In the genomic region with DNA sequence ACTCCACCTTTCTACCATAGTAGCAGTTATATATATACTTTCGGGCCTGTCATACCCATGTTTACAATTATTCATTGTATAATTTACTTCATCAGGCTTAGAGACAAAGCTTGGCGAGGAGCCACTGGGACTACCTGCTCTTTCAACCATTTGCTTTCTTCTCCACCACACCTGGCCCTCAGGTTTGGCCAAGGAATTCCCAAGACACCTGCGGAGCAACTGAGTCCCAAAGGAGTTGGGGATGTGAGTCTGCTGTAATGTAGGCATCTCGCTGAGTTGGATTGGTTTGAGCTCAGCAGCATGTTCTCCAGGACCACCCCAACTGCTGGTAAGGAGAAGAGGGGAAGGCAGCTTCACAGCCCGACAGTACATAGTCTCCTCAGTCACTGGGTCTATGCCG, we compare ENCODE assay signal across 8 mouse cellular contexts. TPM values are rescaled to one million over a fixed set of nuclear protein-coding genes. Genes with fewer than 3 reads are reported as not detected.
DNase-seq lines count a peak whose midpoint lies in the region; ATAC-seq and TF ChIP-seq lines count a peak whose summit lies in the region.

A gene (plus strand): TSS at position 239 of the 400 bp plus-strand sequence.

- TF ChIP-seq RAD21 in MEL (IDR thresholded peaks at IDR 0.05; ENCODE audit: low read depth, low read length): no peak

- H3K9ac ChIP-seq in MEL (ENCODE audit: control insufficient read depth, low read depth, low read length, poor library complexity, severe bottlenecking): peak within 1 kb of the TSS; percentile 46; the same call in 1 of the 2 replicates
- 0 out of 2 replicates have a peak within 1 kb of the TSS, but pooled peaks have one; percentile 96 for H3K9ac ChIP-seq in hindbrain, embryonic 14.5 days
- H3K9ac ChIP-seq in liver, embryonic 16.5 days (ENCODE audit: low read depth, low read length): peak within 1 kb of the TSS; percentile 86; the same call in 1 of the 2 replicates

- peak within 1 kb of the TSS; percentile 67 to 97 for H3K4me3 ChIP-seq in MEL (ENCODE audit: control insufficient read depth in 1 of 2, insufficient read depth in 1 of 2, low read depth in 2 of 2, low read length in 2 of 2)
- H3K4me3 ChIP-seq in hindbrain, embryonic 14.5 days (replicated peaks; ENCODE audit: low read length): peak within 1 kb of the TSS; percentile 100
- peak within 1 kb of the TSS; percentile 88 for H3K4me3 ChIP-seq in liver, embryonic 16.5 days (ENCODE audit: low read depth, low read length)

- TF ChIP-seq EP300 in MEL (IDR thresholded peaks at IDR 0.05; ENCODE audit: low read depth in 1 of 2, low read length in 2 of 2): no peak

- no peaks in the 10 kb centered on the region for H3K9me3 ChIP-seq in MEL (replicated peaks; ENCODE audit: insufficient read depth, low read length)
- H3K9me3 ChIP-seq in hindbrain, embryonic 14.5 days (ENCODE audit: control insufficient read depth, low read length): no peaks in the 10 kb centered on the region
- no peaks in the 10 kb centered on the region for H3K9me3 ChIP-seq in liver, embryonic 16.5 days (replicated peaks; ENCODE audit: control insufficient read depth, low read length)

- peak within 1 kb of the TSS; percentile 81 for H3K4me2 ChIP-seq in hindbrain, embryonic 14.5 days (replicated peaks)
- H3K4me2 ChIP-seq in liver, embryonic 16.5 days (ENCODE audit: low read depth, low read length): peak within 1 kb of the TSS; percentile 73

- no peaks in the 10 kb centered on the region for H3K27me3 ChIP-seq in MEL (ENCODE audit: control insufficient read depth in 1 of 2, insufficient read depth in 2 of 2, low read length in 2 of 2)
- no peaks in the 10 kb centered on the region for H3K27me3 ChIP-seq in hindbrain, embryonic 14.5 days (ENCODE audit: control insufficient read depth, insufficient read depth, low read length)
- no peaks in the 10 kb centered on the region for H3K27me3 ChIP-seq in liver, embryonic 16.5 days (ENCODE audit: control insufficient read depth, insufficient read depth, low read depth, low read length)

- no peak for TF ChIP-seq CTCF in MEL (IDR thresholded peaks at IDR 0.05 in 2 of 3, conservative IDR thresholded peaks at IDR 0.05 in 1 of 3; ENCODE audit: control insufficient read depth in 1 of 3, insufficient read depth in 1 of 3, low read depth in 2 of 3, low read length in 3 of 3, poor library complexity in 1 of 3, severe bottlenecking in 1 of 3)

- peaks cover 2 to 8% of the 10 kb centered on the region in 2 experiments; a peak in 3 of 4 replicates for H3K4me1 ChIP-seq in MEL (ENCODE audit: control insufficient read depth in 1 of 2, insufficient read depth in 2 of 2, low read length in 2 of 2)
- H3K4me1 ChIP-seq in hindbrain, embryonic 14.5 days (replicated peaks; ENCODE audit: control insufficient read depth, insufficient read depth, low read length): peaks cover 17% of the 10 kb centered on the region
- peaks cover 15% of the 10 kb centered on the region for H3K4me1 ChIP-seq in liver, embryonic 16.5 days (ENCODE audit: control insufficient read depth, low read depth, low read length)

- 91% methylated on average over 6 of the region's 6 CpGs for WGBS in hindbrain, embryonic 14.5 days
- WGBS in liver, embryonic 16.5 days (ENCODE audit: insufficient replicate concordance): 73% methylated on average over 6 of the region's 6 CpGs

- TF ChIP-seq POLR2A in MEL (IDR thresholded peaks at IDR 0.05; ENCODE audit: control insufficient read depth in 1 of 2, insufficient read depth in 1 of 2, low read depth in 1 of 2, low read length in 2 of 2, poor library complexity in 1 of 2): no peak

- peak; percentile 48 for DNase-seq in cerebellum, adult 9-10 months
- no peak for DNase-seq in cerebellum, postnatal 14 days
- DNase-seq in MEL (ENCODE audit: low read depth, low spot score): no peak
- DNase-seq in gastrocnemius, adult 18-20 months (ENCODE audit: low spot score): no peak
- DNase-seq in hindbrain, embryonic 14.5 days (ENCODE audit: low spot score): no peak
- no peak for DNase-seq in spleen, postnatal 10 days (ENCODE audit: low spot score in 2 of 2)
- DNase-seq in lung, postnatal 25 days (ENCODE audit: low spot score): no peak

- H3K36me3 ChIP-seq in MEL (ENCODE audit: control insufficient read depth in 1 of 2, insufficient read depth in 2 of 2, low read length in 2 of 2): peaks cover 0 to 14% of the 10 kb centered on the region in 2 experiments; a peak in 2 of 4 replicates
- H3K36me3 ChIP-seq in hindbrain, embryonic 14.5 days (replicated peaks; ENCODE audit: control insufficient read depth, insufficient read depth): peaks cover 7% of the 10 kb centered on the region; the same call in 1 of the 2 replicates
- no peaks in the 10 kb centered on the region for H3K36me3 ChIP-seq in liver, embryonic 16.5 days (ENCODE audit: control insufficient read depth, insufficient read depth)

- ATAC-seq in hindbrain, embryonic 14.5 days (ENCODE audit: low FRiP score): no peak
- no peak for ATAC-seq in liver, embryonic 16.5 days (ENCODE audit: low read depth)

- H3K27ac ChIP-seq in MEL (ENCODE audit: control insufficient read depth, low read depth, low read length): no peak within 1 kb of the TSS
- H3K27ac ChIP-seq in hindbrain, embryonic 14.5 days: no peak within 1 kb of the TSS
- H3K27ac ChIP-seq in liver, embryonic 16.5 days (ENCODE audit: low read length): no peak within 1 kb of the TSS

- H3K79me2 ChIP-seq in MEL (ENCODE audit: control insufficient read depth, insufficient read depth, low read length, poor library complexity): peaks cover 31% of the 10 kb centered on the region

TF ChIP-seq in MEL, 35 proteins besides CTCF, POLR2A, EP300 and RAD21:
- TF ChIP-seq RCOR1 (IDR thresholded peaks at IDR 0.05; ENCODE audit: low read depth, low read length): no peak
- no peak for TF ChIP-seq JUND (IDR thresholded peaks at IDR 0.05; ENCODE audit: low read depth, low read length)
- TF ChIP-seq SMC3 (IDR thresholded peaks at IDR 0.05; ENCODE audit: low read depth, low read length): no peak
- no peak for TF ChIP-seq SIN3A (IDR thresholded peaks at IDR 0.05; ENCODE audit: low read length)
- no peak for TF ChIP-seq MAZ (IDR thresholded peaks at IDR 0.05; ENCODE audit: low read depth, low read length)
- TF ChIP-seq ELF1 (IDR thresholded peaks at IDR 0.05; ENCODE audit: low read depth, low read length): no peak
- TF ChIP-seq UBTF (IDR thresholded peaks at IDR 0.05; ENCODE audit: borderline replicate concordance, insufficient read depth, low read depth, low read length): no peak
- no peak for TF ChIP-seq TBP (IDR thresholded peaks at IDR 0.05; ENCODE audit: low read depth, low read length)
- no peak for TF ChIP-seq MYB (IDR thresholded peaks at IDR 0.05; ENCODE audit: low read depth, low read length)
- no peak for TF ChIP-seq KAT2A (conservative IDR thresholded peaks at IDR 0.05; ENCODE audit: low read depth, low read length)
- TF ChIP-seq ZNF384 (IDR thresholded peaks at IDR 0.05; ENCODE audit: low read depth, low read length): no peak
- TF ChIP-seq MAX (IDR thresholded peaks at IDR 0.05; ENCODE audit: low read length): no peak
- no peak for TF ChIP-seq POLR2AphosphoS2 (IDR thresholded peaks at IDR 0.05; ENCODE audit: low read length)
- no peak for TF ChIP-seq TCF12 (IDR thresholded peaks at IDR 0.05; ENCODE audit: low read depth, low read length)
- no peak for TF ChIP-seq USF1 (IDR thresholded peaks at IDR 0.05; ENCODE audit: low read depth, low read length)
- no peak for TF ChIP-seq ETS1 (IDR thresholded peaks at IDR 0.05; ENCODE audit: low read depth, low read length)
- no peak for TF ChIP-seq ZMIZ1 (IDR thresholded peaks at IDR 0.05; ENCODE audit: low read depth, low read length)
- TF ChIP-seq NELFE (IDR thresholded peaks at IDR 0.05; ENCODE audit: low read depth, low read length): no peak
TF ChIP-seq in MEL: peak in this region for 0.

RNA-seq across cellular contexts. Expression of the gene that starts here (rescaled TPM):
- 84.1 and 88.1 TPM in 2 replicates for total RNA-seq in MEL (2012; rRNA removed)
- 10 to 100 TPM in 1 of 2 experiments, not detected in 1; 86.3 TPM for polyA plus RNA-seq in MEL (2012; ENCODE audit: insufficient read depth in 1 of 2, insufficient read length in 2 of 2, low read depth in 1 of 2, low replicate concordance in 2 of 2, missing spikeins in 1 of 2)
- 10 to 100 TPM; 52.1 to 57.4 TPM for total RNA-seq in gastrocnemius, adult 18-20 months (2021)
- 138 and 139 TPM in 2 replicates for polyA plus RNA-seq in hindbrain, embryonic 14.5 days (2014; fragmentation: Nextera tagmentation; extraction: Ambion mirVana)
- 39.7 and 43.8 TPM in 2 replicates for polyA plus RNA-seq in liver, embryonic 16.5 days (2015; fragmentation: Nextera tagmentation; extraction: Ambion mirVana)

Comparison
In these comparisons a context has a peak if more than half of its experiments do, and no peak if none do; other contexts are left out.
1. H3K9ac ChIP-seq: peak in every context shown above with its lines; median percentile 96 in hindbrain, embryonic 14.5 days; 86 in liver, embryonic 16.5 days; 46 in MEL.